Mouse (Mus musculus) neural tube, embryonic 15.5 days (tissue): ENCODE results near the gene Fsd1l. TPM values are rescaled to one million over a fixed set of nuclear protein-coding genes. Genes with fewer than 3 reads are reported as not detected.
A peak's percentile ranks its signal among the peaks of the same experiment; 100 is the strongest.

Source experiments
- ATAC-seq: fragments of 200-750 bp; cut with Nextera tagmentation; 2 replicates; pipeline ENCODE4 v1.8.0; 2017; ENCODE audit warnings: mild to moderate bottlenecking, moderate TSS enrichment, moderate library complexity; ENCODE audit not compliant: low FRiP score
- H3K27ac ChIP-seq: fragments of 300-500 bp; sonication (generic); replicated peaks from 2 replicates; pipeline ENCODE4 v1.5.1; 2015; ENCODE audit warnings: mild to moderate bottlenecking, inconsistent platforms
- H3K27me3 ChIP-seq: fragments of 300-500 bp; sonication (generic); replicated peaks from 2 replicates; pipeline ENCODE4 v1.6.1; 2015; ENCODE audit warnings: inconsistent platforms
- H3K36me3 ChIP-seq: fragments of 300-500 bp; sonication (generic); 2 replicates; pipeline ENCODE4 v1.6.1; 2015; ENCODE audit warnings: inconsistent platforms
- H3K4me1 ChIP-seq: fragments of 300-500 bp; sonication (generic); 2 replicates; pipeline ENCODE4 v1.6.1; 2015; ENCODE audit warnings: inconsistent platforms
- H3K4me2 ChIP-seq: fragments of 300-500 bp; sonication (generic); 2 replicates; pipeline ENCODE4 v1.6.1; 2015; ENCODE audit warnings: inconsistent platforms, mild to moderate bottlenecking, moderate library complexity
- H3K4me3 ChIP-seq: fragments of 300-500 bp; sonication (generic); replicated peaks from 2 replicates; pipeline ENCODE4 v1.5.1; 2015; ENCODE audit warnings: mild to moderate bottlenecking, inconsistent platforms
- H3K9ac ChIP-seq: fragments of 300-500 bp; sonication (generic); replicated peaks from 2 replicates; pipeline ENCODE4 v1.6.1; 2015; ENCODE audit warnings: mild to moderate bottlenecking, inconsistent platforms
- H3K9me3 ChIP-seq: fragments of 300-500 bp; sonication (generic); replicated peaks from 2 replicates; pipeline ENCODE4 v1.6.1; 2016; ENCODE audit warnings: inconsistent platforms
- WGBS: fragments of 180-500 bp; shearing (Covaris S2); methylation state at CpG from one replicate; pipeline ENCODE4 v1.1.7; 2015; ENCODE audit warnings: mixed read lengths; 5-methylcytosine and 5-hydroxymethylcytosine counted together
- polyA plus RNA-seq: library from polyadenylated mRNA; unstranded; fragments of >200 nt; fragmentation: Nextera tagmentation; extraction: Ambion mirVana; gene quantifications from 2 replicates; pipeline ENCODE4 v1.2.1, GENCODE M21; 2015

Gene Fsd1l
- polyA plus RNA-seq, result 23.9 and 34.0 TPM in 2 replicates

GRCm38 (mm10) chr4:53631316-53632010, at the start of gene Fsd1l:
TSS of gene Fsd1l (plus strand) at chr4:53631471.
- Histone ChIP-seq H3K9ac (peak within 1 kb of the TSS; percentile 80), H3K27ac (peak within 1 kb of the TSS; percentile 93), H3K4me1 (peaks cover 40% of the 10 kb centered on the region), H3K36me3 (no peaks in the 10 kb centered on the region), H3K4me3 (peak within 1 kb of the TSS; percentile 83), H3K4me2 (peak within 1 kb of the TSS; percentile 73), H3K9me3 (no peaks in the 10 kb centered on the region), H3K27me3 (0 out of 2 replicates have a peak, but pooled peaks cover 5% of the 10 kb centered on the region)
- under 1% methylated on average over 87 of the region's 88 CpGs for WGBS
- ATAC-seq, result peak; percentile 92

GRCm38 (mm10) chr4:53587676-53588075, 43.6 kb upstream of the Fsd1l start:
- Histone ChIP-seq H3K4me3 (no peak overlapping the region), H3K4me1 (no peaks in the 10 kb centered on the region), H3K4me2 (no peak overlapping the region), H3K27ac (no peak overlapping the region), H3K27me3 (no peaks in the 10 kb centered on the region), H3K9ac (no peak overlapping the region), H3K36me3 (no peaks in the 10 kb centered on the region), H3K9me3 (no peaks in the 10 kb centered on the region)
- ATAC-seq, result no peak

- WGBS, result 86% methylated on average over 1 of the region's 1 CpGs
- no peaks in the 10 kb centered on the region for H3K9me3 ChIP-seq
Measured at GRCm38 (mm10) chr4:53588936-53589335, 42.3 kb upstream of the Fsd1l start.

GRCm38 (mm10) chr4:53589466-53589865, 41.8 kb upstream of the Fsd1l start:
- Histone ChIP-seq H3K27me3 (no peaks in the 10 kb centered on the region), H3K9ac (no peak overlapping the region), H3K4me1 (no peaks in the 10 kb centered on the region), H3K4me3 (no peak overlapping the region), H3K36me3 (no peaks in the 10 kb centered on the region), H3K9me3 (no peaks in the 10 kb centered on the region), H3K27ac (no peak overlapping the region), H3K4me2 (no peak overlapping the region)
- no peak for ATAC-seq
- WGBS, result 88% methylated on average over 4 of the region's 4 CpGs

More at GRCm38 (mm10) chr4:53588936-53589335, 42.3 kb upstream of the Fsd1l start:
- no peaks in the 10 kb centered on the region for H3K4me1 ChIP-seq
- H3K27me3 ChIP-seq, result no peaks in the 10 kb centered on the region
- H3K4me2 ChIP-seq, result no peak overlapping the region
- no peak overlapping the region for H3K9ac ChIP-seq
- H3K4me3 ChIP-seq, result no peak overlapping the region
- H3K36me3 ChIP-seq, result no peaks in the 10 kb centered on the region
- no peak for ATAC-seq
- no peak overlapping the region for H3K27ac ChIP-seq

- H3K4me3 ChIP-seq, result no peak overlapping the region
- no peak for ATAC-seq
- no peaks in the 10 kb centered on the region for H3K27me3 ChIP-seq
- no peaks in the 10 kb centered on the region for H3K36me3 ChIP-seq
- H3K27ac ChIP-seq, result no peak overlapping the region
- no peaks in the 10 kb centered on the region for H3K9me3 ChIP-seq
- H3K9ac ChIP-seq, result no peak overlapping the region
- 76% methylated on average over 4 of the region's 4 CpGs for WGBS
- H3K4me2 ChIP-seq, result no peak overlapping the region
- H3K4me1 ChIP-seq, result no peaks in the 10 kb centered on the region
Measured at GRCm38 (mm10) chr4:53590163-53590562, 41.1 kb upstream of the Fsd1l start.

- Histone ChIP-seq H3K27me3 (no peaks in the 10 kb centered on the region), H3K4me2 (no peak overlapping the region), H3K27ac (no peak overlapping the region), H3K4me3 (no peak overlapping the region), H3K9ac (no peak overlapping the region), H3K9me3 (no peaks in the 10 kb centered on the region), H3K4me1 (no peaks in the 10 kb centered on the region), H3K36me3 (no peaks in the 10 kb centered on the region)
- 92% methylated on average over 7 of the region's 7 CpGs for WGBS
- ATAC-seq, result no peak
Measured at GRCm38 (mm10) chr4:53590691-53591447, 40.4 kb upstream of the Fsd1l start.

GRCm38 (mm10) chr4:53591536-53591935, 39.7 kb upstream of the Fsd1l start:
- no peak overlapping the region for H3K4me3 ChIP-seq
- no peak overlapping the region for H3K27ac ChIP-seq
- H3K36me3 ChIP-seq, result no peaks in the 10 kb centered on the region
- no peak overlapping the region for H3K9ac ChIP-seq
- no peaks in the 10 kb centered on the region for H3K9me3 ChIP-seq
- no peaks in the 10 kb centered on the region for H3K4me1 ChIP-seq
- ATAC-seq, result no peak; the same call in 1 of the 2 replicates
- H3K27me3 ChIP-seq, result no peaks in the 10 kb centered on the region
- WGBS, result 69% methylated on average over 11 of the region's 11 CpGs
- no peak overlapping the region for H3K4me2 ChIP-seq

- no peak for ATAC-seq
- Histone ChIP-seq H3K9ac (no peak overlapping the region), H3K27me3 (no peaks in the 10 kb centered on the region), H3K9me3 (no peaks in the 10 kb centered on the region), H3K27ac (no peak overlapping the region), H3K36me3 (no peaks in the 10 kb centered on the region), H3K4me3 (no peak overlapping the region), H3K4me1 (no peaks in the 10 kb centered on the region), H3K4me2 (no peak overlapping the region)
- 56% methylated on average over 8 of the region's 8 CpGs for WGBS
Measured at GRCm38 (mm10) chr4:53591941-53592340, 39.3 kb upstream of the Fsd1l start.

GRCm38 (mm10) chr4:53592386-53592785, 38.9 kb upstream of the Fsd1l start:
- H3K27ac ChIP-seq, result no peak overlapping the region
- no peak for ATAC-seq
- 76% methylated on average over 9 of the region's 9 CpGs for WGBS

GRCm38 (mm10) chr4:53594204-53594603, 37.1 kb upstream of the Fsd1l start:
- ATAC-seq, result peak; percentile 71
- H3K27ac ChIP-seq, result no peak overlapping the region
- 29% methylated on average over 4 of the region's 4 CpGs for WGBS
- no peak overlapping the region for H3K4me3 ChIP-seq
- H3K36me3 ChIP-seq, result no peaks in the 10 kb centered on the region
- no peak overlapping the region for H3K4me2 ChIP-seq
- H3K27me3 ChIP-seq, result no peaks in the 10 kb centered on the region
- no peaks in the 10 kb centered on the region for H3K4me1 ChIP-seq
- H3K9ac ChIP-seq, result no peak overlapping the region
- no peaks in the 10 kb centered on the region for H3K9me3 ChIP-seq

More at GRCm38 (mm10) chr4:53592386-53592785, 38.9 kb upstream of the Fsd1l start:
- Histone ChIP-seq H3K9ac (no peak overlapping the region), H3K9me3 (no peaks in the 10 kb centered on the region), H3K4me1 (no peaks in the 10 kb centered on the region), H3K4me3 (no peak overlapping the region), H3K4me2 (no peak overlapping the region), H3K36me3 (no peaks in the 10 kb centered on the region), H3K27me3 (no peaks in the 10 kb centered on the region)

GRCm38 (mm10) chr4:53595246-53596062, 35.8 kb upstream of the Fsd1l start:
- no peak overlapping the region for H3K27ac ChIP-seq
- no peak for ATAC-seq
- H3K4me1 ChIP-seq, result no peaks in the 10 kb centered on the region
- no peak overlapping the region for H3K9ac ChIP-seq
- WGBS, result 75% methylated on average over 12 of the region's 12 CpGs
- no peaks in the 10 kb centered on the region for H3K27me3 ChIP-seq
- no peaks in the 10 kb centered on the region for H3K9me3 ChIP-seq
- H3K4me2 ChIP-seq, result no peak overlapping the region
- no peaks in the 10 kb centered on the region for H3K36me3 ChIP-seq
- H3K4me3 ChIP-seq, result no peak overlapping the region
